Mouse (Mus musculus) left cerebral cortex, postnatal 25 days (tissue): ENCODE results near the gene Tedc1. TPM values are rescaled to one million over a fixed set of nuclear protein-coding genes. Genes with fewer than 3 reads are reported as not detected.

ENCODE experiments used
- DNase-seq, 2 experiments: peaks; one replicate each; pipeline ENCODE4 v3.0.0; 2022; ENCODE audit warnings: low spot score in 2 of 2, mixed read lengths in 1 of 2
- intact Hi-C: fragments of 180-260 bp; cut with DNase I; formaldehyde crosslinking; loops from one replicate; pipeline ENCODE4 v1.15.1; 2025
- total RNA-seq, 2 experiments: library from RNA; stranded (reverse); gene quantifications; 2 replicates each; pipeline ENCODE4 v1.2.3; 2021

Tedc1 gene
- total RNA-seq, 2 experiments from 2014 or later: 1.4 to 1.8 TPM

- DNase-seq: no peak
- intact Hi-C loops: no loop called here
Observed at GRCm38 (mm10) chr12:113138291-113138690, 17.9 kb upstream of the Tedc1 start.

GRCm38 (mm10) chr12:113138901-113139864, 17.0 kb upstream of the Tedc1 start:
- DNase-seq: no peak
- intact Hi-C loops: no loop called here

- intact Hi-C loops: no loop called here
- peak; percentile 92 to 98 for DNase-seq
Observed at GRCm38 (mm10) chr12:113139908-113140615, 16.2 kb upstream of the Tedc1 start, which contains the start of gene Crip2. Gene Crip2 (plus strand): TSS chr12:113140236.

GRCm38 (mm10) chr12:113140616-113141411, 15.4 kb upstream of the Tedc1 start:
- DNase-seq: no peak
- intact Hi-C loops: no loop called here

GRCm38 (mm10) chr12:113141531-113141973, 14.7 kb upstream of the Tedc1 start:
- intact Hi-C loops: no loop called here

GRCm38 (mm10) chr12:113142021-113142975, 13.9 kb upstream of the Tedc1 start:
- DNase-seq: peak; percentile 50 to 62
- intact Hi-C loops: no loop called here

More at GRCm38 (mm10) chr12:113141531-113141973, 14.7 kb upstream of the Tedc1 start:
- DNase-seq: peak in 1 of 2 experiments; percentile 59

GRCm38 (mm10) chr12:113143164-113143563, 13.1 kb upstream of the Tedc1 start:
- no peak for DNase-seq
- intact Hi-C loops: no loop called here

GRCm38 (mm10) chr12:113144001-113144756, 12.0 kb upstream of the Tedc1 start:
- intact Hi-C loops: no loop called here
- DNase-seq: peak; percentile 43 to 54

- no peak for DNase-seq
- intact Hi-C loops: no loop called here
Observed at GRCm38 (mm10) chr12:113144886-113145285, 11.3 kb upstream of the Tedc1 start.

GRCm38 (mm10) chr12:113145591-113145990, 10.6 kb upstream of the Tedc1 start:
- intact Hi-C loops: no loop called here
- DNase-seq: no peak

GRCm38 (mm10) chr12:113146112-113147057, 9.8 kb upstream of the Tedc1 start, which contains the start of gene Crip1:
Gene Crip1 (plus strand): TSS chr12:113146316.
- DNase-seq: peak; percentile 76 to 85
- intact Hi-C loops: loop anchor here (1.0 kb wide), 1 partner anchor 41 kb away; no protein-coding TSS in a partner anchor

GRCm38 (mm10) chr12:113147481-113147880, 8.7 kb upstream of the Tedc1 start:
- intact Hi-C loops: no loop called here
- no peak for DNase-seq

- intact Hi-C loops: no loop called here
- DNase-seq: no peak
Observed at GRCm38 (mm10) chr12:113148381-113149035, 7.7 kb upstream of the Tedc1 start.

GRCm38 (mm10) chr12:113149341-113149740, 6.9 kb upstream of the Tedc1 start:
- intact Hi-C loops: no loop called here
- DNase-seq: no peak

GRCm38 (mm10) chr12:113149896-113150295, 6.3 kb upstream of the Tedc1 start:
- intact Hi-C loops: no loop called here
- DNase-seq: no peak

- DNase-seq: no peak
- intact Hi-C loops: no loop called here
Observed at GRCm38 (mm10) chr12:113150591-113150990, 5.6 kb upstream of the Tedc1 start.
